Mouse (Mus musculus) left cerebral cortex, postnatal 10 days (tissue): ENCODE measurements around the gene Mid1. TPM values are rescaled to one million over a fixed set of nuclear protein-coding genes. Genes with fewer than 3 reads are reported as not detected.
A peak's percentile ranks its signal among the peaks of the same experiment; 100 is the strongest.
"Not testable (repeated sequence)": the region's sequence is repeated elsewhere in the genome, so short reads cannot be mapped to it uniquely, and the experiment has no call there.

Experiments used
- DNase-seq, 2 experiments: peaks; one replicate each; pipeline ENCODE4 v3.0.0; 2021 to 2022; ENCODE audit warnings: low spot score in 2 of 2, mixed read lengths in 1 of 2; ENCODE audit errors: extremely low spot score in 1 of 2
- intact Hi-C: fragments of 180-260 bp; cut with DNase I; formaldehyde crosslinking; loops from one replicate; pipeline ENCODE4 v1.15.1; 2025
- total RNA-seq, 2 experiments: library from RNA; stranded (reverse); gene quantifications; 2 replicates each; pipeline ENCODE4 v1.2.3; 2021

Mid1 gene
- total RNA-seq, 2 experiments from 2014 or later, result 20.2 to 21.3 TPM

GRCm38 (mm10) chrX:169927110-169927817, 242.3 kb downstream of the Mid1 start:
- DNase-seq, result no peak
- intact Hi-C loops, result no loop called here

GRCm38 (mm10) chrX:169930868-169931267, 245.9 kb downstream of the Mid1 start:
- no peak for DNase-seq
- intact Hi-C loops, result no loop called here

- intact Hi-C loops, result no loop called here
- no peak for DNase-seq
Measured at GRCm38 (mm10) chrX:169933228-169933627, 248.2 kb downstream of the Mid1 start.

- DNase-seq, result no peak
- intact Hi-C loops, result no loop called here
Measured at GRCm38 (mm10) chrX:169937119-169937719, 252.2 kb downstream of the Mid1 start.

- no peak for DNase-seq
- intact Hi-C loops, result no loop called here
Measured at GRCm38 (mm10) chrX:169940531-169940930, 255.5 kb downstream of the Mid1 start.

GRCm38 (mm10) chrX:169950596-169950995, 265.6 kb downstream of the Mid1 start:
- no peak for DNase-seq
- intact Hi-C loops, result no loop called here

- intact Hi-C loops, result no loop called here
- no peak for DNase-seq
Measured at GRCm38 (mm10) chrX:169969337-169969736, 284.3 kb downstream of the Mid1 start.

- DNase-seq, intact Hi-C loops: not testable (repeated sequence)
Measured at GRCm38 (mm10) chrX:169969765-169970164, 284.8 kb downstream of the Mid1 start.

- DNase-seq, intact Hi-C loops: not testable (repeated sequence)
Measured at GRCm38 (mm10) chrX:169970546-169970945, 285.5 kb downstream of the Mid1 start.

GRCm38 (mm10) chrX:169971562-169971961, 286.6 kb downstream of the Mid1 start:
- intact Hi-C loops, DNase-seq: not testable (repeated sequence)

GRCm38 (mm10) chrX:169972131-169972530, 287.1 kb downstream of the Mid1 start:
- intact Hi-C loops, DNase-seq: not testable (repeated sequence)

- intact Hi-C loops, result not testable (repeated sequence)
- DNase-seq, result peak; percentile 18 to 19
Measured at GRCm38 (mm10) chrX:169972791-169973494, 287.9 kb downstream of the Mid1 start.

GRCm38 (mm10) chrX:169973806-169974205, 288.8 kb downstream of the Mid1 start:
- intact Hi-C loops, result not testable (repeated sequence)
- peak in 1 of 2 experiments; percentile 29 for DNase-seq

- intact Hi-C loops, result not testable (repeated sequence)
- peak in 1 of 2 experiments; percentile 20 for DNase-seq
Measured at GRCm38 (mm10) chrX:169974456-169974855, 289.5 kb downstream of the Mid1 start.

GRCm38 (mm10) chrX:169974974-169975373, 290.0 kb downstream of the Mid1 start:
- intact Hi-C loops, result not testable (repeated sequence)
- peak; percentile 18 for DNase-seq

GRCm38 (mm10) chrX:169975681-169976131, 290.7 kb downstream of the Mid1 start:
- intact Hi-C loops, result not testable (repeated sequence)
- DNase-seq, result peak in 1 of 2 experiments; percentile 29

- intact Hi-C loops, result not testable (repeated sequence)
- peak in 1 of 2 experiments; percentile 4 for DNase-seq
Measured at GRCm38 (mm10) chrX:169976340-169976739, 291.3 kb downstream of the Mid1 start.

GRCm38 (mm10) chrX:169977856-169978435, 292.9 kb downstream of the Mid1 start:
- intact Hi-C loops, result not testable (repeated sequence)
- DNase-seq, result peak in 1 of 2 experiments; percentile 44
